32 mouse cellular contexts compared by ENCODE assay signal in genomic region chr17:8912933-8913332, GRCm38 (mm10).
"Had no signal": no experiment of that assay in that cellular context is flagged by ENCODE, and none has a peak within 500 bp of the region (broad histone marks: within the 10 kb centered on the region; RNA-seq: fewer than 3 reads in every experiment).

No protein-coding gene starts in this region.

- H3K9ac ChIP-seq: heart, embryonic 12.5 days; heart, embryonic 13.5 days; heart, embryonic 15.5 days; hindbrain, embryonic 12.5 days; hindbrain, embryonic 13.5 days; hindbrain, embryonic 14.5 days; hindbrain, embryonic 15.5 days; intestine, embryonic 15.5 days; kidney, embryonic 15.5 days had no signal

- H3K27me3 ChIP-seq: heart, embryonic 13.5 days; heart, embryonic 15.5 days; hindbrain, embryonic 12.5 days; hindbrain, embryonic 13.5 days; hindbrain, embryonic 15.5 days; intestine, embryonic 15.5 days; kidney, embryonic 15.5 days had no signal

- H3K4me3 ChIP-seq: heart, embryonic 10.5 days; heart, embryonic 12.5 days; heart, embryonic 13.5 days; heart, embryonic 15.5 days; hindbrain, embryonic 10.5 days; hindbrain, embryonic 12.5 days; hindbrain, embryonic 13.5 days; hindbrain, embryonic 15.5 days; intestine, embryonic 15.5 days; kidney, embryonic 15.5 days; layer of hippocampus, adult 2 months; left cerebral cortex, adult 2 months had no signal

- ATAC-seq: inflammation-experienced regulatory T-cells, adult 6 months; intestine, embryonic 15.5 days; intestine, embryonic 16.5 days; intestine, postnatal 0 days had no signal

- DNase-seq: heart, postnatal 10 days; heart, postnatal 14 days; heart, postnatal 4 days; kidney, adult 11 months; kidney, adult 18-20 months; kidney, adult 2 months; kidney, adult 8-10 months; kidney, adult 9 months; kidney, postnatal 10 days; kidney, postnatal 14 days; kidney, postnatal 36 days; kidney, postnatal 4 days; layer of hippocampus, adult 9-11 months; layer of hippocampus, postnatal 36 days had no signal

- H3K27ac ChIP-seq: heart, embryonic 10.5 days; heart, embryonic 13.5 days; heart, embryonic 15.5 days; hindbrain, embryonic 10.5 days; hindbrain, embryonic 12.5 days; hindbrain, embryonic 13.5 days; hindbrain, embryonic 14.5 days; hindbrain, embryonic 15.5 days; intestine, embryonic 15.5 days; kidney, embryonic 15.5 days; kidney, postnatal 0 days; layer of hippocampus, adult 2 months; left cerebral cortex, adult 2 months had no signal

- H3K36me3 ChIP-seq: heart, embryonic 10.5 days; heart, embryonic 12.5 days; heart, embryonic 13.5 days; heart, embryonic 15.5 days; hindbrain, embryonic 10.5 days; hindbrain, embryonic 12.5 days; hindbrain, embryonic 13.5 days; hindbrain, embryonic 15.5 days; intestine, embryonic 15.5 days; kidney, embryonic 15.5 days had no signal

- H3K4me1 ChIP-seq: heart, embryonic 10.5 days; heart, embryonic 12.5 days; heart, embryonic 15.5 days; hindbrain, embryonic 10.5 days; hindbrain, embryonic 12.5 days; hindbrain, embryonic 13.5 days; hindbrain, embryonic 15.5 days; intestine, embryonic 15.5 days; kidney, embryonic 15.5 days had no signal

- H3K9me3 ChIP-seq: heart, embryonic 10.5 days; heart, embryonic 12.5 days; heart, embryonic 13.5 days; heart, embryonic 15.5 days; hindbrain, embryonic 10.5 days; hindbrain, embryonic 12.5 days; hindbrain, embryonic 13.5 days; hindbrain, embryonic 15.5 days; intestine, embryonic 15.5 days; kidney, embryonic 15.5 days had no signal

- H3K4me2 ChIP-seq: heart, embryonic 11.5 days; heart, embryonic 12.5 days; heart, embryonic 13.5 days; heart, embryonic 15.5 days; hindbrain, embryonic 12.5 days; hindbrain, embryonic 13.5 days; hindbrain, embryonic 14.5 days; hindbrain, embryonic 15.5 days; intestine, embryonic 15.5 days; kidney, embryonic 15.5 days had no signal
